Mouse (Mus musculus) liver, postnatal 0 days (tissue): ENCODE measurements at regions not wholly inside any gene's neighbourhood (a gene's known extent, or its start where the extent isn't known, plus 50 kb on each side); places are given as distances from the start of the nearest gene placed in this dataset.

ENCODE experiments used
- CTCF ChIP-seq: sonication (generic); IDR thresholded peaks from 2 replicates; pipeline ENCODE4 v1.5.1; 2016; ENCODE audit warnings: antibody characterized with exemption, low read depth
- EP300 ChIP-seq: IDR thresholded peaks from 2 replicates; pipeline ENCODE4 v1.6.1; 2016; ENCODE audit warnings: antibody characterized with exemption, low read depth, mild to moderate bottlenecking

DNA sequence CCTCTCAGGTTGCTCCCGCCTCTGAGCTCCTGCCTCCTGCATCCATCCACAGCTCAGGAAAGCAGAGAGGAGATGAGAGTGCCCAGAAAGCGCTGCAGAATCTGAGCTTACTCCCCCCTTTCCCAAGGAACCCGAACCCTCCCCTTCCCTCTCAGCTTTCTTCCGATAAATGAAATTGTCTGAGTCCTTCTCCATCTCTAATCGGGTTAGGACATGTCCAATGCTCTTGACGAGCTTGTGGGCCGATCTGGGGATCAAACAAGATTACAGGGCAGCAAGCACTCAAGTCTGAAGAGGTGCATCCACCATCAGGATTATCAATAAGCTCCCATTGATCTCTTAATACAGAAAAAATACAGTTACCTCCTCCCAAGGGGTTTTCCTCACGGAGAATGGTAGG, 80.0 kb upstream of the Foxk1 start:
- TF ChIP-seq CTCF: no peak
- no peak for TF ChIP-seq EP300
